Mouse (Mus musculus) hindbrain, postnatal 0 days (tissue): ENCODE results near the gene Txndc9. TPM values are rescaled to one million over a fixed set of nuclear protein-coding genes. Genes with fewer than 3 reads are reported as not detected.
"Not testable (repeated sequence)": the region's sequence is repeated elsewhere in the genome, so short reads cannot be mapped to it uniquely, and the experiment has no call there.

Experiments
- ATAC-seq: fragments of 200-750 bp; cut with Nextera tagmentation; 2 replicates; pipeline ENCODE4 v1.8.0; 2017; ENCODE audit warnings: mild to moderate bottlenecking, moderate TSS enrichment, moderate library complexity
- DNase-seq: peaks from one replicate; pipeline ENCODE4 v3.0.0-alpha.2; 2015; ENCODE audit warnings: low spot score
- H3K27ac ChIP-seq: fragments of 300-500 bp; sonication (generic); 2 replicates; pipeline ENCODE4 v1.5.1; 2014; ENCODE audit warnings: mild to moderate bottlenecking
- H3K27me3 ChIP-seq: fragments of 300-500 bp; sonication (generic); 2 replicates; pipeline ENCODE4 v1.6.1; 2014; ENCODE audit warnings: low read length, mixed read lengths; ENCODE audit not compliant: insufficient read depth
- H3K36me3 ChIP-seq: fragments of 300-500 bp; sonication (generic); 2 replicates; pipeline ENCODE4 v1.6.1; 2014; ENCODE audit warnings: low read length, mixed read lengths; ENCODE audit not compliant: insufficient read depth
- H3K4me1 ChIP-seq: fragments of 300-500 bp; sonication (generic); 2 replicates; pipeline ENCODE4 v1.6.1; 2014; ENCODE audit warnings: antibody characterized with exemption, low read length, mixed read lengths; ENCODE audit not compliant: insufficient read depth
- H3K4me2 ChIP-seq: fragments of 300-500 bp; sonication (generic); 2 replicates; pipeline ENCODE4 v1.6.1; 2014; ENCODE audit warnings: low read depth, mild to moderate bottlenecking, low read length, moderate library complexity, mixed read lengths
- H3K4me3 ChIP-seq: fragments of 300-500 bp; sonication (generic); 2 replicates; pipeline ENCODE4 v1.5.1; 2014; ENCODE audit warnings: low read length
- H3K9ac ChIP-seq: fragments of 300-500 bp; sonication (generic); replicated peaks from 2 replicates; pipeline ENCODE4 v1.6.1; 2014; ENCODE audit warnings: mild to moderate bottlenecking, low read length, moderate library complexity, mixed read lengths
- H3K9me3 ChIP-seq: fragments of 300-500 bp; sonication (generic); 2 replicates; pipeline ENCODE4 v1.6.1; 2016; ENCODE audit warnings: low read length, mixed read lengths
- CTCF ChIP-seq: IDR thresholded peaks from 2 replicates; pipeline ENCODE4 v1.5.1; 2016; ENCODE audit warnings: antibody characterized with exemption, control low read depth, low read depth
- WGBS: fragments of 180-500 bp; shearing (Covaris S2); extraction: QIAGEN DNeasy Blood & Tissue Kit; methylation state at CpG from one replicate; pipeline ENCODE4 v1.1.7; 2014; 5-methylcytosine and 5-hydroxymethylcytosine counted together
- polyA plus RNA-seq: library from polyadenylated mRNA; unstranded; fragments of >200 nt; fragmentation: Nextera tagmentation; extraction: Ambion mirVana; gene quantifications from 2 replicates; pipeline ENCODE4 v1.2.1, GENCODE M21; 2015
- total RNA-seq: library from RNA; depleted of rRNA; stranded (reverse); fragments of >200 nt; gene quantifications from 2 replicates; pipeline ENCODE4 v1.2.3, GENCODE M21; 2014

Txndc9 gene
- total and polyA plus RNA-seq, 2 experiments from 2014 or later: 22.9 to 114 TPM

DNA sequence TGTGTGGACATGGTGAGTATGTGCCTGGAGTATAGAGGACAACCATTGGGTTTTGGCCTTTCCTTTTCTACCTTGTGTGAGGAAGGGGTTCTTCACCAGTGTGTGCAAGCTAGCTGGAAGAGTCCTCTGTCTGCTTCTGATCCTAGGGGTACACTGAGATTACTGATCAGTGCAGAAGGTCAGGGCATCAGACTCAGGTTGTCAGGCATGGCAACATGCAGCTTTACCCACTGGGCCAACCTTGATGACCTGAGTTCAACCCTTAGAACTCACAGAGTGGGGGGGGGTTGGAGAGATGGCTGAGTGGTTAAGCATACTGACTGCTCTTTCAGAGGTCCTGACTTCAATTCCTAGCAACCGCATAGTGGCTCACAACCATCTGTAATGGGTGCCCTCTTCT, 13.4 kb downstream of the Txndc9 start:
- no peaks in the 10 kb centered on the region for H3K4me1 ChIP-seq
- H3K27me3 ChIP-seq: no peaks in the 10 kb centered on the region
- no peaks in the 10 kb centered on the region for H3K9me3 ChIP-seq
- WGBS: 93% methylated on average over 1 of the region's 1 CpGs
- H3K4me3 ChIP-seq: no peak overlapping the region
- peaks cover 27% of the 10 kb centered on the region for H3K36me3 ChIP-seq
- no peak for TF ChIP-seq CTCF
- no peak for DNase-seq
- H3K4me2 ChIP-seq: no peak overlapping the region
- no peak overlapping the region for H3K9ac ChIP-seq
- ATAC-seq: no peak
- no peak overlapping the region for H3K27ac ChIP-seq

DNA sequence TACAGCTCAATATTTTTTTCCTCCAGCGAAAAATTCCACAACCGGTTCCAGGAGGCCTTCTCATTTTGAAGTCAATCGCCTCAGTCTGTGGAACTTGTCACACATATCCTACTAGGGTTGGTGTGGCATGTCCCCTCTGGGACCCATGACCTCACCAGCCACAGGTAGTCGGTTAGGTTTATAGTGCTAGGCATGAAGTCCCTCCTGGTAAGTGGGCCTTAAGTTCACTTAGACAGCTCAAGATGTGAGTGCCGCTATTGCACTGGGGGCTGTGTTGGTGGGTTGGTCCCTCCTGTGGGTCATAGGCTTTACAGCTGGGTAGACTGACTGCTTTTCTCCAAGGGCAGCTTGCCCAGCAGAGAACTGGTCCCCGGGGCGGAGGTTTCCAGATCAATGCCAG, 20.4 kb downstream of the Txndc9 start:
- H3K4me2 ChIP-seq: no peak overlapping the region
- no peak overlapping the region for H3K9ac ChIP-seq
- WGBS: 88% methylated on average over 7 of the region's 7 CpGs
- no peaks in the 10 kb centered on the region for H3K36me3 ChIP-seq
- ATAC-seq (no peak), DNase-seq (no peak)
- no peak overlapping the region for H3K4me3 ChIP-seq
- TF ChIP-seq CTCF: no peak
- no peak overlapping the region for H3K27ac ChIP-seq
- no peaks in the 10 kb centered on the region for H3K27me3 ChIP-seq
- H3K9me3 ChIP-seq: no peaks in the 10 kb centered on the region
- no peaks in the 10 kb centered on the region for H3K4me1 ChIP-seq

DNA sequence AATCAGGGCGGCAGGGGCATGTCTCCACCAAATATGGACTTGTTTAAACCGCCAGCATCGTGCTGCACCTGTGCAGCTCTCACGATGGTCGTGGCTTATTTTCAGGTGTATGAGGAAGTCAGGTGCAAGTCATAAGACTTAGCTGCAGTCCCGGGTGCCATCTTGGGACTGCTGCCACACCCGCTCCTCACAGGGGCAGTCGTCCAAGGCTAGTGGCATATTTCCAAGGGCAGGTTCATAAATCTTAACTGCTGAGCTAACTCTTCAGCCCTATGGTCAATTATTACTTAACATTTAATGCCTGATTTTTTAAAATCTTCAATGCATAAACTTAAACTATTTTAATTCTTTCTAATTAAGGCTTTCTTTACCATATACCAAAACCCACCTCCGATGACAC, 21.0 kb downstream of the Txndc9 start:
- H3K36me3 ChIP-seq, H3K4me2 ChIP-seq, H3K4me3 ChIP-seq, ATAC-seq, H3K9ac ChIP-seq, DNase-seq, H3K27ac ChIP-seq, H3K9me3 ChIP-seq, H3K4me1 ChIP-seq, H3K27me3 ChIP-seq: not testable (repeated sequence)
- 68% methylated on average over 9 of the region's 9 CpGs for WGBS

GRCm38 (mm10) chr1:37971520-37971919, 26.2 kb downstream of the Txndc9 start:
- ATAC-seq (no peak), DNase-seq (no peak)
- TF ChIP-seq CTCF: no peak
- Histone ChIP-seq H3K9me3 (no peaks in the 10 kb centered on the region), H3K4me2 (no peak overlapping the region), H3K9ac (no peak overlapping the region), H3K4me3 (no peak overlapping the region), H3K4me1 (no peaks in the 10 kb centered on the region), H3K27ac (no peak overlapping the region), H3K27me3 (no peaks in the 10 kb centered on the region), H3K36me3 (no peaks in the 10 kb centered on the region)
- WGBS: 64% methylated on average over 4 of the region's 4 CpGs

DNA sequence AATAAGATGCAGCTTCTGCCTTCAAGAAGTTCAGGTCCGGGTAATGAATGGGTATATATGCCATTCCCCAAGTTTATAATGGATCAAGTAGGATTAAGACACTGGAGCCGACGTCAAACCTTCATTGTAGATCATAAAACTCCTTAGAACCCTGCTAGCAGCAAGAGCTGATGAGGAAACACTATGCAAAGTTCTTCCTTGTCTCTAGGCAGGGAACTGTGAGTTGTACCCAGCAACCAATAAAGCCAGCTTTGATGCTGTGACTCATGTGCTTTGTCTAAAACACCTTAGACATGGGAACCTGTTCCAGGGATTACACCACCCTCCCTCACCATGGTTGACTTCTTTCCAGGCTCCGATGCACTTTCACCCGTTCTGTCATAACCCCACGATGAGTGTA, 28.9 kb downstream of the Txndc9 start:
- H3K4me1 ChIP-seq: no peaks in the 10 kb centered on the region
- H3K4me3 ChIP-seq: no peak overlapping the region
- H3K4me2 ChIP-seq: no peak overlapping the region
- H3K9ac ChIP-seq: no peak overlapping the region
- DNase-seq: no peak
- ATAC-seq: no peak
- TF ChIP-seq CTCF: no peak
- no peaks in the 10 kb centered on the region for H3K9me3 ChIP-seq
- H3K27ac ChIP-seq: no peak overlapping the region
- WGBS: 89% methylated on average over 6 of the region's 6 CpGs
- no peaks in the 10 kb centered on the region for H3K36me3 ChIP-seq
- no peaks in the 10 kb centered on the region for H3K27me3 ChIP-seq

GRCm38 (mm10) chr1:37965571-37965970, 32.1 kb downstream of the Txndc9 start:
- DNase-seq (no peak), ATAC-seq (no peak)
- no peaks in the 10 kb centered on the region for H3K36me3 ChIP-seq
- no peak overlapping the region for H3K4me3 ChIP-seq
- no peak overlapping the region for H3K9ac ChIP-seq
- no peaks in the 10 kb centered on the region for H3K9me3 ChIP-seq
- H3K4me2 ChIP-seq: no peak overlapping the region
- H3K27ac ChIP-seq: no peak overlapping the region
- 54% methylated on average over 10 of the region's 10 CpGs for WGBS
- H3K27me3 ChIP-seq: no peaks in the 10 kb centered on the region
- no peaks in the 10 kb centered on the region for H3K4me1 ChIP-seq
- no peak for TF ChIP-seq CTCF

GRCm38 (mm10) chr1:37959486-37959885, 38.2 kb downstream of the Txndc9 start:
- Histone ChIP-seq H3K27me3 (no peaks in the 10 kb centered on the region), H3K9me3 (no peaks in the 10 kb centered on the region), H3K4me3 (no peak overlapping the region), H3K4me1 (no peaks in the 10 kb centered on the region), H3K4me2 (no peak overlapping the region), H3K9ac (no peak overlapping the region), H3K36me3 (no peaks in the 10 kb centered on the region), H3K27ac (no peak overlapping the region)
- DNase-seq: peak; percentile 62
- peak; percentile 80 for ATAC-seq
- no peak for TF ChIP-seq CTCF
- 43% methylated on average over 5 of the region's 5 CpGs for WGBS
